In genomic region chr3:82074201-82074851, GRCm38 (mm10) we compare ENCODE assay signal across 8 mouse cellular contexts. TPM values are rescaled to one million over a fixed set of nuclear protein-coding genes. Genes with fewer than 3 reads are reported as not detected.
DNase-seq lines count a peak whose midpoint lies in the region; ATAC-seq and TF ChIP-seq lines count a peak whose summit lies in the region.

Gene Gucy1b1 (minus strand): TSS chr3:82074689.

- H3K4me3 ChIP-seq in hindbrain, embryonic 16.5 days (ENCODE audit: low read length), result peak within 1 kb of the TSS; percentile 77
- H3K4me3 ChIP-seq in lung, postnatal 0 days (ENCODE audit: low read depth, low read length), result peak within 1 kb of the TSS; percentile 51

- peak within 1 kb of the TSS; percentile 90 for H3K4me2 ChIP-seq in hindbrain, embryonic 16.5 days (ENCODE audit: low read length)
- H3K4me2 ChIP-seq in lung, postnatal 0 days (replicated peaks; ENCODE audit: low read depth, low read length), result peak within 1 kb of the TSS; percentile 81

- H3K27ac ChIP-seq in hindbrain, embryonic 16.5 days (ENCODE audit: low read depth, low read length), result peak within 1 kb of the TSS; percentile 88
- H3K27ac ChIP-seq in lung, postnatal 0 days (ENCODE audit: low read length), result peak within 1 kb of the TSS; percentile 73

- peak; percentile 58 to 72 for DNase-seq in cerebellum, postnatal 4 days (ENCODE audit: low spot score in 2 of 2)
- peak; percentile 3 to 38 for DNase-seq in gastrocnemius, adult 8-10 months (ENCODE audit: low spot score in 2 of 2)
- DNase-seq in layer of hippocampus, postnatal 25 days (ENCODE audit: extremely low spot score in 1 of 2, low spot score in 1 of 2), result peak; percentile 69 to 74
- peak; percentile 93 for DNase-seq in lung, postnatal 0 days (ENCODE audit: low spot score)
- peak; percentile 52 for DNase-seq in ovary, postnatal 36 days (ENCODE audit: low spot score)
- DNase-seq in thymus, postnatal 36 days, result peak; percentile 59 to 73

- H3K4me1 ChIP-seq in hindbrain, embryonic 16.5 days (ENCODE audit: control insufficient read depth, insufficient read depth, low read depth, low read length), result peaks cover 4% of the 10 kb centered on the region
- no peaks in the 10 kb centered on the region for H3K4me1 ChIP-seq in lung, postnatal 0 days (ENCODE audit: insufficient read depth, low read depth, low read length)

- no peak for TF ChIP-seq EP300 in lung, postnatal 0 days (IDR thresholded peaks at IDR 0.05)

- H3K27me3 ChIP-seq in hindbrain, embryonic 16.5 days (replicated peaks; ENCODE audit: control insufficient read depth, insufficient read depth, low read length), result no peaks in the 10 kb centered on the region
- no peaks in the 10 kb centered on the region for H3K27me3 ChIP-seq in lung, postnatal 0 days (replicated peaks; ENCODE audit: insufficient read depth, low read length)

- ATAC-seq in activated CD4-positive, CD25-positive, alpha-beta regulatory T cell, adult 4 months, result peak; percentile 96
- peak; percentile 100 for ATAC-seq in hindbrain, embryonic 16.5 days
- peak; percentile 98 for ATAC-seq in lung, postnatal 0 days

- WGBS in hindbrain, embryonic 16.5 days, result 2% methylated on average over 25 of the region's 25 CpGs
- 3% methylated on average over 25 of the region's 25 CpGs for WGBS in lung, postnatal 0 days

- H3K9me3 ChIP-seq in hindbrain, embryonic 16.5 days (ENCODE audit: control insufficient read depth, low read length), result no peaks in the 10 kb centered on the region
- H3K9me3 ChIP-seq in lung, postnatal 0 days (ENCODE audit: low read length), result no peaks in the 10 kb centered on the region

- TF ChIP-seq CTCF in lung, postnatal 0 days (IDR thresholded peaks at IDR 0.05), result no peak; the same call in 1 of the 2 replicates

- H3K9ac ChIP-seq in hindbrain, embryonic 16.5 days (ENCODE audit: low read depth, low read length), result peak within 1 kb of the TSS; percentile 82
- peak within 1 kb of the TSS; percentile 32 for H3K9ac ChIP-seq in lung, postnatal 0 days (replicated peaks; ENCODE audit: low read depth)

- H3K36me3 ChIP-seq in hindbrain, embryonic 16.5 days (ENCODE audit: control insufficient read depth, insufficient read depth, low read length), result no peaks in the 10 kb centered on the region
- no peaks in the 10 kb centered on the region for H3K36me3 ChIP-seq in lung, postnatal 0 days (ENCODE audit: insufficient read depth, low read length)

RNA-seq across cellular contexts. Expression of gene Gucy1b1, which starts in this region (rescaled TPM):
- 1 to 10 TPM; 4.7 to 5.2 TPM for polyA plus RNA-seq in activated CD4-positive, CD25-positive, alpha-beta regulatory T cell, adult 4 months (2017; shearing (Covaris generic))
- total RNA-seq in gastrocnemius, adult 8-10 months (2022), result 1 to 10 TPM; 1.7 to 3.7 (median 3.2) TPM
- 63.0 and 74.0 TPM in 2 replicates for polyA plus RNA-seq in hindbrain, embryonic 16.5 days (2015; fragmentation: Nextera tagmentation; extraction: Ambion mirVana)
- total RNA-seq in layer of hippocampus, postnatal 25 days (2021), result 100 to 1,000 TPM; 108 to 116 TPM
- polyA plus RNA-seq in lung, postnatal 0 days (2015; fragmentation: Nextera tagmentation; extraction: Ambion mirVana), result 95.8 and 104 TPM in 2 replicates

Comparison
In these comparisons a context has a peak if more than half of its experiments do, and no peak if none do; other contexts are left out.
1. Peak in every context shown above with its lines: DNase-seq, ATAC-seq, H3K4me3 ChIP-seq and H3K27ac ChIP-seq.
2. RNA of gene Gucy1b1 (total RNA-seq): 108 to 116 TPM in layer of hippocampus, postnatal 25 days; 1.7 to 3.7 TPM in gastrocnemius, adult 8-10 months; every median in the first group is over 10 times any median in the second.
3. RNA of gene Gucy1b1 (polyA plus RNA-seq): 95.8 to 104 TPM in lung, postnatal 0 days and 63.0 to 74.0 TPM in hindbrain, embryonic 16.5 days; 4.7 to 5.2 TPM in activated CD4-positive, CD25-positive, alpha-beta regulatory T cell, adult 4 months; every median in the first group is over 10 times any median in the second.
4. DNase-seq: peak in every context shown above with its lines; median percentile 93 in lung, postnatal 0 days; 72 in layer of hippocampus, postnatal 25 days; 66 in thymus, postnatal 36 days; 65 in cerebellum, postnatal 4 days; 52 in ovary, postnatal 36 days; 20 in gastrocnemius, adult 8-10 months.